Mouse (Mus musculus): ENCODE data around the gene Pxmp4.

Pxmp4 gene

GRCm38 (mm10) chr2:154546711-154547110 lies 56.8 kb downstream of the Pxmp4 start, which contains the start of gene 1700003F12Rik:
Gene 1700003F12Rik, plus strand, starts transcription at chr2:154547085.
- DNase-seq (ENCODE audit: low spot score): no peak

- no peak for DNase-seq (ENCODE audit: low spot score)
Measured at GRCm38 (mm10) chr2:154543567-154544347, 59.8 kb downstream of the Pxmp4 start.

GRCm38 (mm10) chr2:154541630-154542029 lies 61.9 kb downstream of the Pxmp4 start:
- DNase-seq (ENCODE audit: low spot score): no peak

- DNase-seq (ENCODE audit: low spot score): no peak
Measured at GRCm38 (mm10) chr2:154539720-154540119, 63.8 kb downstream of the Pxmp4 start.

DNA sequence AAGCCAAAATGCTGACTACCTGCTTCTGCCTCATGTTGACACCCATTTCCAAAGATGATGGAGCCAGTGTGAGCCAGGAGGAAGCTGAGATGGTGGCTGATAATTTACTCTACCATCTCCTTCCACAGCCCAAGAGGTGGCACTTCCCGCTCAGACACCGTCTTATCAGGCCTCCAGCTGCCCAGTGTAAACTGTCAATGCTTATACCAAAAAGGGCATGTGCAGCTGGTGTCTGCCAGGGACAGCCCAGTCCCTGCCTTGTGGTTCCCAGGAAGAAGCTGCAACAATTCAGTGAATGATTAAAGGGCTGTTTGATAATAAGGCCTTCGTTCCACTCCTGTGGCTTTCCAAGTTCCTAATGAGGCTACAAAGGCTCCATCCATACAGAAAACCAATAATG lies 64.8 kb downstream of the Pxmp4 start:
- no peak for DNase-seq (ENCODE audit: low spot score)

DNA sequence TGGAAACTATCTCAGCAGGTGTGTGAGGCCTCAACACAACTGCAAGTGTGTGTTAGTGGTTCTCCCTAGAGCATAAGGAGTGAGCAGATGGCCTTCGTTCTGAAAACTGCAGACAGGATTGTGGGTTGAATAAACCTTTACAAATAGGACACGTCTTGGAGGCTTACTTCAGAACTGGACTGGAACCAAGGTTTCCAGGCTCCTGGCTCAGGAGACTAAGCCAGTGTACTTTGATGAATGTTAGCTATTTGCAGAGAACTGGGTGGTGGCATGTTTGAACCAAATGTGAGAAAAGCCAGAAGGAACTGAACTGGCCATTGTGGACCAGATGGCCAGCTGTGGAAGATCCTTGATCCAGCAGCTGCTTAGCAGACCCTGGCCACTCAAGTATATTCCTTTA lies 65.2 kb downstream of the Pxmp4 start:
- no peak for DNase-seq (ENCODE audit: low spot score)
